Comparison of ENCODE assay signal across 7 mouse cellular contexts in genomic region chr16:33580736-33581241, GRCm38 (mm10).
DNase-seq lines count a peak whose midpoint lies in the region; ATAC-seq and TF ChIP-seq lines count a peak whose summit lies in the region.

No protein-coding gene starts in this region.

- no peak overlapping the region for H3K4me3 ChIP-seq in heart, embryonic 13.5 days
- no peak overlapping the region for H3K4me3 ChIP-seq in kidney, embryonic 15.5 days (replicated peaks)

- TF ChIP-seq CTCF in brain, embryonic 14.5 days (IDR thresholded peaks at IDR 0.05; ENCODE audit: borderline replicate concordance, extremely low read depth, insufficient read depth, insufficient read length): no peak

- peak; percentile 69 for DNase-seq in brain, embryonic 14.5 days (ENCODE audit: low read depth)
- peak; percentile 49 for DNase-seq in embryo, embryonic 11 days
- peak; percentile 77 for DNase-seq in lung, postnatal 14 days

- peak overlapping the region; percentile 33; the same call in 1 of the 2 replicates for H3K9ac ChIP-seq in heart, embryonic 13.5 days
- no peak overlapping the region for H3K9ac ChIP-seq in kidney, embryonic 15.5 days

- no peaks in the 10 kb centered on the region for H3K36me3 ChIP-seq in heart, embryonic 13.5 days
- no peaks in the 10 kb centered on the region for H3K36me3 ChIP-seq in kidney, embryonic 15.5 days

- no peak for TF ChIP-seq POLR2A in brain, embryonic 14.5 days (IDR thresholded peaks at IDR 0.05; ENCODE audit: borderline replicate concordance, extremely low read depth, insufficient read depth, insufficient read length, poor library complexity, severe bottlenecking)

- H3K4me2 ChIP-seq in heart, embryonic 13.5 days: peak overlapping the region; percentile 35
- no peak overlapping the region for H3K4me2 ChIP-seq in kidney, embryonic 15.5 days

- peaks cover 97% of the 10 kb centered on the region for H3K4me1 ChIP-seq in heart, embryonic 13.5 days
- H3K4me1 ChIP-seq in kidney, embryonic 15.5 days: peaks cover 67% of the 10 kb centered on the region

- no peaks in the 10 kb centered on the region for H3K27me3 ChIP-seq in heart, embryonic 13.5 days (replicated peaks)
- H3K27me3 ChIP-seq in kidney, embryonic 15.5 days: no peaks in the 10 kb centered on the region

- peak; percentile 61 for ATAC-seq in heart, embryonic 13.5 days (ENCODE audit: extremely low read depth, insufficient number of reproducible peaks, low FRiP score, low TSS enrichment)
- 0 out of 2 replicates have a peak, but pooled peaks have one; percentile 19 for ATAC-seq in kidney, embryonic 15.5 days (replicated peaks; ENCODE audit: low FRiP score)
- ATAC-seq in monocyte, adult 5-6 weeks (replicated peaks; ENCODE audit: insufficient number of reproducible peaks, low FRiP score, low TSS enrichment, poor library complexity, severe bottlenecking): no peak
- no peak for ATAC-seq in frontal cortex, adult (ENCODE audit: low TSS enrichment)

- peak overlapping the region; percentile 96 for H3K27ac ChIP-seq in heart, embryonic 13.5 days (replicated peaks)
- H3K27ac ChIP-seq in kidney, embryonic 15.5 days: peak overlapping the region; percentile 92

- no peaks in the 10 kb centered on the region for H3K9me3 ChIP-seq in heart, embryonic 13.5 days
- no peaks in the 10 kb centered on the region for H3K9me3 ChIP-seq in kidney, embryonic 15.5 days (replicated peaks)

Comparison
In these comparisons a context has a peak if more than half of its experiments do, and no peak if none do; other contexts are left out.
1. ATAC-seq: peak in heart, embryonic 13.5 days (single experiment) and kidney, embryonic 15.5 days (single experiment); none in monocyte, adult 5-6 weeks (single experiment) and frontal cortex, adult (single experiment).
2. Peak in every context shown above with its lines, with median percentiles within 50 percentile points of each other: DNase-seq.